Mouse (Mus musculus) lung, embryonic 16.5 days (tissue): Measurements from ENCODE around the gene Vwa1. TPM values are rescaled to one million over a fixed set of nuclear protein-coding genes. Genes with fewer than 3 reads are reported as not detected.

ENCODE experiments used
- ATAC-seq: fragments of 200-750 bp; cut with Nextera tagmentation; 2 replicates; pipeline ENCODE4 v1.8.0; 2017; ENCODE audit warnings: low read depth, mild to moderate bottlenecking, moderate library complexity
- H3K27ac ChIP-seq: fragments of 300-500 bp; sonication (generic); 2 replicates; pipeline ENCODE4 v1.5.1; 2014; ENCODE audit warnings: mild to moderate bottlenecking, control low read depth, low read length
- H3K27me3 ChIP-seq: fragments of 300-500 bp; sonication (generic); 2 replicates; pipeline ENCODE4 v1.6.1; 2014; ENCODE audit warnings: low read depth, low read length, mixed read lengths; ENCODE audit not compliant: control insufficient read depth, insufficient read depth
- H3K36me3 ChIP-seq: fragments of 300-500 bp; sonication (generic); 2 replicates; pipeline ENCODE4 v1.6.1; 2014; ENCODE audit warnings: low read length; ENCODE audit not compliant: control insufficient read depth, insufficient read depth
- H3K4me1 ChIP-seq: fragments of 300-500 bp; sonication (generic); replicated peaks from 2 replicates; pipeline ENCODE4 v1.6.1; 2014; ENCODE audit warnings: low read length, mixed read lengths; ENCODE audit not compliant: control insufficient read depth, insufficient read depth
- H3K4me2 ChIP-seq: fragments of 300-500 bp; sonication (generic); 2 replicates; pipeline ENCODE4 v1.6.1; 2014; ENCODE audit warnings: low read depth, low read length, control low read depth
- H3K4me3 ChIP-seq: fragments of 300-500 bp; sonication (generic); 2 replicates; pipeline ENCODE4 v1.5.1; 2014; ENCODE audit warnings: mild to moderate bottlenecking, low read length, control low read depth
- H3K9ac ChIP-seq: fragments of 300-500 bp; sonication (generic); 2 replicates; pipeline ENCODE4 v1.6.1; 2014; ENCODE audit warnings: low read length, control low read depth
- H3K9me3 ChIP-seq: fragments of 300-500 bp; sonication (generic); 2 replicates; pipeline ENCODE4 v1.6.1; 2016; ENCODE audit warnings: low read length; ENCODE audit not compliant: control insufficient read depth
- WGBS: fragments of 180-500 bp; shearing (Covaris S2); extraction: QIAGEN DNeasy Blood & Tissue Kit; methylation state at CpG from one replicate; pipeline ENCODE4 v1.1.7; 2014; 5-methylcytosine and 5-hydroxymethylcytosine counted together
- polyA plus RNA-seq: library from polyadenylated mRNA; unstranded; fragments of >200 nt; fragmentation: Nextera tagmentation; extraction: Ambion mirVana; gene quantifications from 2 replicates; pipeline ENCODE4 v1.2.1, GENCODE M21; 2015

The Vwa1 gene
- polyA plus RNA-seq, 1 experiment from 2014 or later, result 7.5 TPM

DNA sequence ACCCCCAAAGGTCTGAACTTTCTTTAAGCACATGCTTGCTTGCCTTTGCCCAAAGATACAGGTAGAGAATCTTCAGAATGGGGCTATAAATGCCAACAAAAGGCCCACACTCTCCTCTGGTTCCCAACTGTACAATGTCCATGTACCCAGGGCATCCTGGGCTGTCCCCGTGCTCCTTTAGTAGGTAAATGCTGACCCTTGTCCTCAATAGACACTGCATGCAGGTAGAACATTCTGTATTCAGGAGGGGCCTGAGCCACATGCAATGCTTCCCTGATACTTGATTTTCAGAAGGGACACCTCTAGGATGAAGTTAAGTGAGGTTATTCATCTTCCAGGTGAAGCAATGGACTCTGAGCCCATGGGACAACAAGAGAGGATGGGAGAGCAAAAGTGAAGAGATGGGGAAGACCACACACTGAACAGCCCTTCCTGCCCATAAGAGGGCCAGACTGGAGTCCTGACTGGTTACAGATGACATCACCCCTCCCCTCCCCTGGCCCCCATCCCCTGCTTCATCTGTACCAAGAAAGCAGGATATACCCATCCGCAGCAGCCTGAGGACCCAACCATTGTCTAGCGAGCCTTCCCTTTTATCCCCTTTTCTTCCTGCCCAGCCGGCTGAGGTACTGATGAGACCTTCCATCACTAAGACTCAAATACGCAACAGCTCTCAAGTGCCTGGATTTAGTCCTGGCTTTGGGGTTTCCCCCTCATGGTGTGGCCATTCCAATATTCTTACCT, 991 bp downstream of the Vwa1 start:
- Histone ChIP-seq H3K36me3 (no peaks in the 10 kb centered on the region), H3K9me3 (no peaks in the 10 kb centered on the region), H3K4me1 (peaks cover 45% of the 10 kb centered on the region), H3K27me3 (peaks cover 17% of the 10 kb centered on the region), H3K4me3 (peak overlapping the region; percentile 49), H3K4me2 (peak overlapping the region; percentile 87), H3K9ac (0 out of 2 replicates have a peak overlapping the region, but pooled peaks have one; percentile 14), H3K27ac (no peak overlapping the region)
- ATAC-seq, result no peak
- 39% methylated on average over 5 of the region's 5 CpGs for WGBS

DNA sequence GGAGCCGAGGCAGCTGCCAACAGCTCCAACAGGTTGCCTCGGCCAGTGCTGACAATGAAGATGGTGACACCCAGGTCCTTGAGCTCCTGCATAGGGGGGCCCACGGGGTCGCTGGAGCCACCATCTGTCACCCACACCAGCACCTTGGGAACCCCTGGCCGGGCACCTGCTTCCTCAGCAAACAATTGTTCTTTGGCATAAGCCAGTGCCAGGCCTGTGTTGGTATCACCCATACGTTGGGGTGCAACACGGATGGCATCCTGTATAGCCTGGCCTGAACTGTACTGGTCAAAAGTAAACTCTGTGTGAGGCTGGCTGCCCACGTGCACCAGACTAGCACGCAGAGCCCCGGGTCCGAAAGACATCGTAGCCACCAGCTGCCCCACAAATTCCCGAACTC, 1.7 kb downstream of the Vwa1 start:
- H3K4me1 ChIP-seq, result peaks cover 43% of the 10 kb centered on the region
- no peak overlapping the region for H3K4me2 ChIP-seq
- 84% methylated on average over 13 of the region's 13 CpGs for WGBS
- H3K36me3 ChIP-seq, result no peaks in the 10 kb centered on the region
- H3K27me3 ChIP-seq, result peaks cover 17% of the 10 kb centered on the region
- no peak for ATAC-seq
- no peak overlapping the region for H3K4me3 ChIP-seq
- H3K9ac ChIP-seq, result no peak overlapping the region
- H3K27ac ChIP-seq, result no peak overlapping the region
- H3K9me3 ChIP-seq, result no peaks in the 10 kb centered on the region

DNA sequence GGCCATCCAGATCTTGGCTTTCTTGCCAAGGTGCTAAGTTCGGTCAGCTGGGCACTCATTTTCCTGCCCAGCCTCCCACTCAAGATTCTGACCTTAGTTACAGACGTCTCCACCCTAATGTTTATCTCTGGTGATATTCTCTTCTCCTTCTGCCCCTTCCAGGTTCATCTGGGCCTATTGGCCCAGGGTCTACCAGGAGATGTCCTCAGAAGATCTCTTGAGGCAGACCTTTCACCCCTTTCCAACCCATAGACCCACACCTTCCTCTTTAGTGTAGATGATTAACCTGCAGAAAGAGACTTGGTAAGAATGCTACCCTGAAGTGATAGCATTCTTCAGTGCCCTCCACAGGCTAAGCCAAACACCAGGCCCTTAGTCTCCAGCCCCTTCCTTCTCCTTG, 2.8 kb downstream of the Vwa1 start:
- no peak for ATAC-seq
- WGBS, result 55% methylated on average over 2 of the region's 2 CpGs
- Histone ChIP-seq H3K9ac (no peak overlapping the region), H3K27ac (no peak overlapping the region), H3K4me2 (no peak overlapping the region), H3K4me3 (no peak overlapping the region), H3K36me3 (no peaks in the 10 kb centered on the region), H3K9me3 (no peaks in the 10 kb centered on the region), H3K27me3 (peaks cover 17% of the 10 kb centered on the region), H3K4me1 (peaks cover 32% of the 10 kb centered on the region)

DNA sequence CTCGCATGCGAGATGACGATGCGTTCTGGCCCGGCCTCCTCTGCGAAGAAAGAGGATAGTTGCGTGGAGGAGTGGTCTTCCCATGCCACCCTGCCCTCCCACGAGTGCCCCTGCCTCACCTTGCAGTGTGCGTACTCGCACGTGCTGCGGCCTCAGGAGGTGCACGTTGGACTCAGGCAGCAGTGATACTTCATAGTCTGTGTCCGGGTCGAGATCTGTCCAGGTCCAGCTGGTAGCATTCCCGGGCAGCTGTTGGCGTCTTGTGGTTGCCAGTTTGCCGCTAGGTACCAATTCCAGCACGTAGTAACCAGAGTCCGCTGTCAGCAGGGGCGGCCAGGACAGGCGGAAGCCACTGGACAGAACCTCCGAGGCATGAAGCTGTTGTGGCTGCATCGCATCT, 3.9 kb downstream of the Vwa1 start:
- Histone ChIP-seq H3K27me3 (peaks cover 17% of the 10 kb centered on the region), H3K36me3 (no peaks in the 10 kb centered on the region), H3K4me1 (peaks cover 24% of the 10 kb centered on the region), H3K27ac (no peak overlapping the region), H3K9ac (peak overlapping the region; percentile 75), H3K4me2 (peak overlapping the region; percentile 74), H3K9me3 (no peaks in the 10 kb centered on the region), H3K4me3 (peak overlapping the region; percentile 53)
- WGBS, result 31% methylated on average over 24 of the region's 24 CpGs
- ATAC-seq, result no peak

DNA sequence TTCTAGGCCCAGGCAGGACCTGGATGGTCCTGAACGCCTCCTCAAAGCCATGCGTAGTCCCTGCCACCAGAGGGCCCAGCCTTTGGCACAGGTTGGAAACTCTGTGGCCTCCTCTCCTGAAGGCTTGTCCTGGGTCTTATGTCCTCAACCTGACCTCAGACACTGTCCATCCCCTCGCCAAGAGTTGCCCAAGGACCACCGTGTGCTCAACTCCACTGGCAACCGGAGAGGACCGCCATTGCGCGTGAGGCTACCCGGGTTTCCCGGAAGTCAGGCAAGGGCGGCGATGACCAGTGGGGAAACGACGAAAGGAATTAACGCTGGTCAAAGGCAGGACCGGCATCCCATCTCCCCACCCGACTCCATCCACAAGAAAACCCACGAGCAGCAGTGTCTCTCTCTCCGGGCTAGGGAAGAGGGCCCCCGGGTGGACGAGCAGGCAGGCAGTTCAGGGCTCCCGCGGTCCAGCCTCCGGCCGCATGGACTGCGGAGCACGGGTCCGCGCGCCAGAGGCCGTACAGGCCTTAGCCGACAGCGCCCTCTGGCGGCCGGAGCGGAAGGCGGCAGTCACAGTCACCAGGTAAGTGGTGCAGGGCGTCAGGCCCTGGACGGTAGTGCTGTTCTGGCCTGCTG, 4.5 kb downstream of the Vwa1 start:
- 1% methylated on average over 39 of the region's 39 CpGs for WGBS

DNA sequence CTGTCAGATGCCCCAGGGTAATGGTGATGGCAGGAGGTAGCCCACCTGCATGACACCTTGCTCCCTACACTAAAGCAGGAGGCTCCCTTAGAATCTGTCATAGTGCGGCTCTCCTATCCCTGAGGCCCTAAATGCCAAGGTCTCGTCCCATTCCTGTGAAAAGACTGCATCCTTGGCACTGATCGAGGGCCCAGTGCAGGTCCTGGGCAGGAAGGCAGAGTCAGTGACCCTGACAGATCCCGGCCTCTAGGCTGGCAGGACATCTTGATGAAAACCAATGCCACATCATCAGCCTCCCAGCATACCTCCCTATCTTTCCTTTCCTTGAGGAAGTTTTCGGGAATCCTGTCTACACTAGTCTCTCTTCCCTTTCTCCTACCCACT, 5.0 kb downstream of the Vwa1 start:
- Histone ChIP-seq H3K36me3 (no peaks in the 10 kb centered on the region), H3K27ac (no peak overlapping the region), H3K9ac (peak overlapping the region; percentile 75; the same call in 1 of the 2 replicates), H3K4me3 (peak overlapping the region; percentile 53), H3K4me2 (peak overlapping the region; percentile 74), H3K27me3 (peaks cover 17% of the 10 kb centered on the region), H3K9me3 (no peaks in the 10 kb centered on the region), H3K4me1 (peaks cover 14% of the 10 kb centered on the region)
- no peak for ATAC-seq
- WGBS, result 57% methylated on average over 5 of the region's 5 CpGs

More for the DNA sequence above, 4.5 kb downstream of the Vwa1 start:
- Histone ChIP-seq H3K27me3 (peaks cover 17% of the 10 kb centered on the region), H3K9me3 (no peaks in the 10 kb centered on the region), H3K9ac (peak overlapping the region; percentile 75), H3K4me2 (peak overlapping the region; percentile 74), H3K4me3 (peak overlapping the region; percentile 53), H3K4me1 (peaks cover 19% of the 10 kb centered on the region), H3K36me3 (no peaks in the 10 kb centered on the region), H3K27ac (peak overlapping the region; percentile 30; the same call in 1 of the 2 replicates)
- peak; percentile 91 for ATAC-seq

DNA sequence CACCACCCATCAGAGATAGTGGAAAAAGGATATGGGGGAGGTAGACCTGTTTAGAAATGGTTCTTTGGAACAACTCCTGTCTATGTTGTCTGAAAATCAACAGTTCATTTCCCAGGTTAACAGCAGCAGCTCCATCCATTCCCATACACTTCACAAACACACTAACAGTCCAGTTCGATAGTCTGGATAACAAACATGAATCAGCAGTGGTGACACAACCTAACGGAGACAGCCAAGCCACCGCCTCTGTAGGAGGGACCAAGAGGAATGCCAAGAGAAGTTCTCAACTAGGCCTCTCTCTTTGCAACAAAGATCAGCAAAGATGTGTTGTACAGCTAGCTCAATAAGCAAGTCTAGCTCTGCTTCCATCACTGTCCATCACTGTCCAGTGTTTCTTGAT, 12.1 kb downstream of the Vwa1 start:
- H3K27me3 ChIP-seq, result no peaks in the 10 kb centered on the region
- no peak for ATAC-seq
- no peak overlapping the region for H3K9ac ChIP-seq
- H3K4me1 ChIP-seq, result peaks cover 18% of the 10 kb centered on the region
- H3K27ac ChIP-seq, result no peak overlapping the region
- H3K4me3 ChIP-seq, result no peak overlapping the region
- H3K36me3 ChIP-seq, result no peaks in the 10 kb centered on the region
- H3K9me3 ChIP-seq, result no peaks in the 10 kb centered on the region
- 78% methylated on average over 3 of the region's 3 CpGs for WGBS
- H3K4me2 ChIP-seq, result no peak overlapping the region

DNA sequence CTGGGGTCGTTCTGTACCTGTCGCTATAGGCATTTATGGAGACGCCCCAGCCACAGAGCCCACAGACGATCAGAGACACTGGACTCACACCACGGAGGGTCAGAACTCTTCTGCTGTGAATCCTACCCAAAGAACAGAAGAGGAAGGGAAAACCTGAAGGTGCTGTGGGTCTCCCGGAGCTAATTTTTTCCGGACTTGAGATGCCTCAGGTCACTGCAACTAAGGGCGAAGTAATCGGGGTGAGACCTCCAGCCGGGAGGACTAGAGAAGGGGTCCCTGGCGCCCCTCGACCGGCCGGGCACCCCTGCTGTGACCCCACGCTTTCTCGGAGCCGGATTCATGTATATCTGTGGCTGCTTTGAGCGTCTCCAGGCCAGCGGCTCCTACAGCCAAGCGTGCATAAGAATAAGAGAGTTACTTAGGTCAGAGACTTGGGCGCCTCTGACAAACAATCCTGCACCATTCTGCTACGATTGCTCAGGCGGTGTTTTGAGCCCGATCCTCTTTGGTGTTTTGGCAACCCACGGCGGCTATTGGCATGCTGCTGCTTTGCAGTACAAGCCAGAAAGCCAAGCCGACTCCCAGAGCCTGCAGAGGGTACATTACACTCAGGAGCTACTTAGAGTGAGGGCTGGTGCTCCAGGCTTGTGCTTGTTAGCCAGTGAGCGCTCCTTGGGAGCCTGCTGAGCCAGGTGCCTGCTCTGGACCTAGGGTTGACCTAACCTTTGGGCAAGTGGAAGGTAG, 13.0 kb downstream of the Vwa1 start:
- Histone ChIP-seq H3K27me3 (no peaks in the 10 kb centered on the region), H3K36me3 (peaks cover under 1% of the 10 kb centered on the region), H3K9ac (peak overlapping the region; percentile 81), H3K4me3 (peak overlapping the region; percentile 85), H3K9me3 (no peaks in the 10 kb centered on the region), H3K27ac (peak overlapping the region; percentile 45; the same call in 1 of the 2 replicates), H3K4me1 (peaks cover 18% of the 10 kb centered on the region), H3K4me2 (peak overlapping the region; percentile 98)
- 2% methylated on average over 28 of the region's 28 CpGs for WGBS
- ATAC-seq, result 0 out of 2 replicates have a peak, but pooled peaks have one; percentile 3
